Mouse (Mus musculus): Measurements from ENCODE around the gene Ccnjl. TPM values are rescaled to one million over a fixed set of nuclear protein-coding genes. Genes with fewer than 3 reads are reported as not detected.

Gene Ccnjl
- polyA plus RNA-seq, 1 experiment, result 0.14 TPM

DNA sequence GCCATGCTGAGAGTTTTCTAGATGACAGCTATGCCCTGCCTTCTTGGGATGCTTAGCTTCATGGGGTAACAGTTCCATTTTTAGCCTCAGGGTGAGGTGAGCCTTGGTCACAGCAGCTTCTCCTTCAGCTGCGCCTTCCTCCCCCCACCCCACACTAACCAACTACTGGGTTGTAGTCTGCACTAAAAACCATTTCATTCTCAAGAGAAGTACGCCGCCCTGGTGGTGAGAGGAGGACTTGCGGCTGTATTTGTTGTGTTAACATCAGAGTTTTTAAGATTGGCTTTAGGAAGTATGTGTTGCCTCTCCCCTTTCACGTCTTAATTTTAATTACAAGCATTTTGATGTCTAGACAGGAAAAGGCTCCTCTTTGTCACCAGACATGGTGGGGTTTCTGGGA is 39.7 kb downstream of the Ccnjl start:
- no peaks in the 10 kb centered on the region for H3K36me3 ChIP-seq (ENCODE audit: control insufficient read depth, insufficient read depth)
- no peaks in the 10 kb centered on the region for H3K79me2 ChIP-seq (ENCODE audit: control insufficient read depth, insufficient read depth)
- H3ac ChIP-seq (ENCODE audit: control insufficient read depth, insufficient read length), result no peak overlapping the region
- H3K4me2 ChIP-seq (ENCODE audit: low read depth), result no peak overlapping the region
- no peak overlapping the region for H3K4me3 ChIP-seq
- no peak for TF ChIP-seq CEBPB (IDR thresholded peaks at IDR 0.05; ENCODE audit: insufficient read depth, poor library complexity, severe bottlenecking)
- TF ChIP-seq TCF12 (IDR thresholded peaks at IDR 0.05; ENCODE audit: insufficient read depth, poor library complexity, severe bottlenecking), result no peak
- no peak for TF ChIP-seq POLR2A (IDR thresholded peaks at IDR 0.05; ENCODE audit: insufficient read length, low read depth)
- TF ChIP-seq MYOG (IDR thresholded peaks at IDR 0.05; ENCODE audit: control insufficient read depth in 1 of 3, insufficient read depth in 1 of 3, insufficient read length in 2 of 3, low read depth in 2 of 3), result no peak
- no peak for TF ChIP-seq E2F4 (IDR thresholded peaks at IDR 0.05; ENCODE audit: insufficient read depth)
- no peaks in the 10 kb centered on the region for H3K27me3 ChIP-seq (ENCODE audit: control insufficient read depth, insufficient read depth, insufficient read length)

DNA sequence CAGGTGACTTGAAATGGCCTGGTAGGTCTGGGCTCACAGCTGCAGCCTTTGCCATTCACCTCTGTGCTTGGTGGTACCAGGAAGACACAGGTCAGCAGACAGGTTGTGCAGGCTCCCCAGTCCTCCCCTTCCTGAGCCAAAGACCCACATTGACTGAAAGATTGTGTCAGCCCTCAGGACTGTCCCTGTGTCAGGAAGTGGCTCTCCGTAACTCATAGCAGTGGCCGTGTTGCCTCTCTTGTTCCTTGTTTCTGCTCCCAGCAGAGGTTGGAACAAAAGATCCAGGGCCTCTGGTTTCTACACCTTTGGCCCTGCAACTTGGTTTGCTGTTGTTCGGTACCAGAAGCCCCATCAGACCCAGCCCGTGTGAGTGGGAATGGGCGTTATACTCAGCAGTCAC is 40.6 kb downstream of the Ccnjl start:
- TF ChIP-seq CEBPB (IDR thresholded peaks at IDR 0.05; ENCODE audit: insufficient read depth, poor library complexity, severe bottlenecking), result no peak
- no peak for TF ChIP-seq POLR2A (IDR thresholded peaks at IDR 0.05; ENCODE audit: insufficient read length, low read depth)
- TF ChIP-seq MAX (IDR thresholded peaks at IDR 0.05; ENCODE audit: low read depth), result no peak
- TF ChIP-seq E2F4 (IDR thresholded peaks at IDR 0.05; ENCODE audit: insufficient read depth), result no peak
- no peak for TF ChIP-seq POLR2AphosphoS2 (IDR thresholded peaks at IDR 0.05; ENCODE audit: insufficient read length, low read depth)
- H3K79me2 ChIP-seq (ENCODE audit: control insufficient read depth, insufficient read depth), result no peaks in the 10 kb centered on the region
- H3K4me3 ChIP-seq, result no peak overlapping the region
- H3K4me2 ChIP-seq (ENCODE audit: low read depth), result no peak overlapping the region
- no peaks in the 10 kb centered on the region for H3K36me3 ChIP-seq (ENCODE audit: control insufficient read depth, insufficient read depth)
- H3K27me3 ChIP-seq (ENCODE audit: control insufficient read depth, insufficient read depth, insufficient read length), result no peaks in the 10 kb centered on the region
- H3ac ChIP-seq (ENCODE audit: control insufficient read depth, insufficient read length), result no peak overlapping the region

DNA sequence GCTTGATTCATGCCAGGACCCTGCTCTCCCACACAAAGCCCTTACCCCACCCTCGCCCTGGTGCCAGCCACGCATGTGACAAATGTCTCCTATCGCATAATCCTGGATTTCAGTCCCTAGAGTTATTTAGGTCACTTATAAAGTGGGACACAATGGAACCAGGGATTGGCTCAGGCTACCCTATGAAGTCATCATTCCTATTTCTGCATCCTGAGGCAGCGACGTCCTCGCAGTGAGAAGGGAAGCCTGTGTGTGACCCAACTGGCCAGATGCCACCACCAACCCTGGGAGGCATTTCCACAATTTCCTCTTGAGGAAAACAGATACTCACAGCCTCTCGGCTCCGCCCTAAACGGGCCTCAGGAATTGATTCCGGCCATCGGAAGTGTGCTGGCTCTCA is 41.0 kb downstream of the Ccnjl start:
- Histone ChIP-seq H3K4me2 (ENCODE audit: low read depth) (no peak overlapping the region), H3K4me3 (no peak overlapping the region)

DNA sequence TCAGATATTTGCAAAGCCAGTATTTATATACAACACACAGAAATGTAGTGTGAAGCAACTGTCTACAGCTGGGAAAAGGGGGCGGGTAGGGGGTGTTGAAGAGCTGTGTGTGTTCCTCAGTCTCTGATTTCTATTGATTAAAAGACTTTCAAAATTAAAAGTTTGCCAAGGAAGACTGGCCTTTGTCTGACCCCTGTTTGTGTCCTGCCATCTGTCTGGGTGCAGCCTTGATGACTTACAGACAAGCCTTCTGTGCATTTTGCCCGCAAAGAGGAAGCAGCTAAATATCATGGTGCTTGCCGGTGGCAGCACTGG is 46.4 kb downstream of the Ccnjl start:
- no peak overlapping the region for H3K4me2 ChIP-seq (ENCODE audit: low read depth)
- TF ChIP-seq SRF (IDR thresholded peaks at IDR 0.05; ENCODE audit: control insufficient read depth, insufficient read length, low read depth) (no peak), POLR2AphosphoS2 (IDR thresholded peaks at IDR 0.05; ENCODE audit: insufficient read length, low read depth) (no peak), MYOD1 (IDR thresholded peaks at IDR 0.05; ENCODE audit: control insufficient read depth in 1 of 3, insufficient read length in 2 of 3, low read depth in 2 of 3) (no peak), POLR2A (IDR thresholded peaks at IDR 0.05; ENCODE audit: insufficient read length, low read depth) (no peak), E2F4 (IDR thresholded peaks at IDR 0.05; ENCODE audit: insufficient read depth) (no peak), REST (IDR thresholded peaks at IDR 0.05; ENCODE audit: insufficient read depth, insufficient read length) (no peak), MYOG (IDR thresholded peaks at IDR 0.05; ENCODE audit: control insufficient read depth in 1 of 3, insufficient read depth in 1 of 3, insufficient read length in 2 of 3, low read depth in 2 of 3) (no peak), TCF3 (IDR thresholded peaks at IDR 0.05; ENCODE audit: insufficient read length, low read depth) (no peak), TCF12 (IDR thresholded peaks at IDR 0.05; ENCODE audit: insufficient read depth, poor library complexity, severe bottlenecking) (no peak), CEBPB (IDR thresholded peaks at IDR 0.05; ENCODE audit: insufficient read depth, poor library complexity, severe bottlenecking) (no peak), MAX (IDR thresholded peaks at IDR 0.05; ENCODE audit: low read depth) (no peak), USF1 (IDR thresholded peaks at IDR 0.05; ENCODE audit: low read depth) (no peak)

More for the DNA sequence above, 41.0 kb downstream of the Ccnjl start:
- Histone ChIP-seq H3K36me3 (ENCODE audit: control insufficient read depth, insufficient read depth) (no peaks in the 10 kb centered on the region), H3K27me3 (ENCODE audit: control insufficient read depth, insufficient read depth, insufficient read length) (no peaks in the 10 kb centered on the region), H3ac (ENCODE audit: control insufficient read depth, insufficient read length) (no peak overlapping the region), H3K79me2 (ENCODE audit: control insufficient read depth, insufficient read depth) (no peaks in the 10 kb centered on the region)
- no peak for TF ChIP-seq TCF3 (IDR thresholded peaks at IDR 0.05; ENCODE audit: insufficient read length, low read depth)
- TF ChIP-seq POLR2A (IDR thresholded peaks at IDR 0.05; ENCODE audit: insufficient read length, low read depth), result no peak
- no peak for TF ChIP-seq SRF (IDR thresholded peaks at IDR 0.05; ENCODE audit: control insufficient read depth, insufficient read length, low read depth)
- no peak for TF ChIP-seq CEBPB (IDR thresholded peaks at IDR 0.05; ENCODE audit: insufficient read depth, poor library complexity, severe bottlenecking)
- TF ChIP-seq POLR2AphosphoS2 (IDR thresholded peaks at IDR 0.05; ENCODE audit: insufficient read length, low read depth), result no peak

DNA sequence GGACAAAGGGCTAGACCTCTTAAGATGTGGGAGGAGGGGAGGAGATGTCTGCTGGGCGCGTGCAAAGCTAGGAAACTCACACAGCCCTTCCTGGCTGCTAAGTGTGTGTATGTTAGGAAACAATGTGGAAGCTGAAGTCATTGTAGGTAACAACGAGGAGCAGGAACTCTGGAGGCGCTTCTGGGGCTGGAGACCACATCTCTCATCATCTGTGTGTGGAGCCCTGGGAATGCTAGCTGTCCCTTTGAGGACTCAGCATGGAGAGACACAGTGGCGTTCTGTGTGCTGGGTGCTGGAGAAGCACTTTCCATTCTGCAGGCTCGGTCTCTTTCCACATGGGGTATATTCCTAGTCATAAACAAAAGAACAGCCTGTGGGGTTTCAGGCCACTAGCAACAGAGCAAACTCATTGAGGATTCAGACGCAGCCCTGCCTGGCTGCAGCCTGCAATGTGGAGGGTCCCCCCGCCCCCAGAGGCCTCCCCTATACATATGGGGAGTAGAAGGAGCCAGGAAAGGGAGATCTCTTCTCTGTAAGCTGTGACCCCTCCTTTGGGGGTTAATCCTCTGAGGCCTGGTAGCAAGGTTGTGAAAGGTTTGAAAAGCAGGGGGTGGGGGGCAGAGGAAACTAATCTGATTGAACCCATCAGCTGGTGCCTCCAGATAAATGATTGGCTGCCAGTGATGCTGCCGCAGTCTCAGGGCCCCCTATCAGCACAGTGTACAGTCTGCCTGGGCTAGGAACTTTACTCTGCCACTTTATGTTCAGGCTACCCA is 47.0 kb downstream of the Ccnjl start:
- H3K4me2 ChIP-seq (ENCODE audit: low read depth), result no peak overlapping the region
- H3K36me3 ChIP-seq (ENCODE audit: control insufficient read depth, insufficient read depth), result no peaks in the 10 kb centered on the region
- no peak overlapping the region for H3K4me3 ChIP-seq

More for the DNA sequence above, 46.4 kb downstream of the Ccnjl start:
- Histone ChIP-seq H3K79me2 (ENCODE audit: control insufficient read depth, insufficient read depth) (no peaks in the 10 kb centered on the region), H3K36me3 (ENCODE audit: control insufficient read depth, insufficient read depth) (no peaks in the 10 kb centered on the region), H3ac (ENCODE audit: control insufficient read depth, insufficient read length) (no peak overlapping the region), H3K4me3 (no peak overlapping the region), H3K27me3 (ENCODE audit: control insufficient read depth, insufficient read depth, insufficient read length) (peaks cover 9% of the 10 kb centered on the region)

More for the DNA sequence above, 47.0 kb downstream of the Ccnjl start:
- Histone ChIP-seq H3ac (ENCODE audit: control insufficient read depth, insufficient read length) (no peak overlapping the region), H3K79me2 (ENCODE audit: control insufficient read depth, insufficient read depth) (no peaks in the 10 kb centered on the region), H3K27me3 (ENCODE audit: control insufficient read depth, insufficient read depth, insufficient read length) (peaks cover 9% of the 10 kb centered on the region)
- TF ChIP-seq POLR2A (IDR thresholded peaks at IDR 0.05; ENCODE audit: insufficient read length, low read depth) (no peak), SRF (IDR thresholded peaks at IDR 0.05; ENCODE audit: control insufficient read depth, insufficient read length, low read depth) (no peak), REST (IDR thresholded peaks at IDR 0.05; ENCODE audit: insufficient read depth, insufficient read length) (no peak), MAX (IDR thresholded peaks at IDR 0.05; ENCODE audit: low read depth) (no peak), MYOG (IDR thresholded peaks at IDR 0.05; ENCODE audit: control insufficient read depth in 1 of 3, insufficient read depth in 1 of 3, insufficient read length in 2 of 3, low read depth in 2 of 3) (no peak), E2F4 (IDR thresholded peaks at IDR 0.05; ENCODE audit: insufficient read depth) (no peak), TCF12 (IDR thresholded peaks at IDR 0.05; ENCODE audit: insufficient read depth, poor library complexity, severe bottlenecking) (no peak)

All from myocyte (in vitro differentiated cells).